Mouse (Mus musculus) monocyte, adult 5-6 weeks (primary cell): ENCODE measurements around the gene Ccdc125. TPM values are rescaled to one million over a fixed set of nuclear protein-coding genes. Genes with fewer than 3 reads are reported as not detected.

ENCODE experiments used
- ATAC-seq: fragments of 153-309, 156-312 bp; replicated peaks from 2 replicates; pipeline ENCODE4 v1.8.0; 2017; ENCODE audit warnings: mild to moderate bottlenecking; ENCODE audit not compliant: low TSS enrichment, insufficient number of reproducible peaks, severe bottlenecking, poor library complexity, low FRiP score
- total RNA-seq: library from RNA; stranded (forward); fragments of 200-1000, 200-491, 200-594 nt; gene quantifications from 3 replicates; pipeline ENCODE4 v1.2.3, GENCODE M21; 2017

Gene Ccdc125
- 43.9 to 51.2 TPM (median 46.1 TPM) in 3 replicates for total RNA-seq

DNA sequence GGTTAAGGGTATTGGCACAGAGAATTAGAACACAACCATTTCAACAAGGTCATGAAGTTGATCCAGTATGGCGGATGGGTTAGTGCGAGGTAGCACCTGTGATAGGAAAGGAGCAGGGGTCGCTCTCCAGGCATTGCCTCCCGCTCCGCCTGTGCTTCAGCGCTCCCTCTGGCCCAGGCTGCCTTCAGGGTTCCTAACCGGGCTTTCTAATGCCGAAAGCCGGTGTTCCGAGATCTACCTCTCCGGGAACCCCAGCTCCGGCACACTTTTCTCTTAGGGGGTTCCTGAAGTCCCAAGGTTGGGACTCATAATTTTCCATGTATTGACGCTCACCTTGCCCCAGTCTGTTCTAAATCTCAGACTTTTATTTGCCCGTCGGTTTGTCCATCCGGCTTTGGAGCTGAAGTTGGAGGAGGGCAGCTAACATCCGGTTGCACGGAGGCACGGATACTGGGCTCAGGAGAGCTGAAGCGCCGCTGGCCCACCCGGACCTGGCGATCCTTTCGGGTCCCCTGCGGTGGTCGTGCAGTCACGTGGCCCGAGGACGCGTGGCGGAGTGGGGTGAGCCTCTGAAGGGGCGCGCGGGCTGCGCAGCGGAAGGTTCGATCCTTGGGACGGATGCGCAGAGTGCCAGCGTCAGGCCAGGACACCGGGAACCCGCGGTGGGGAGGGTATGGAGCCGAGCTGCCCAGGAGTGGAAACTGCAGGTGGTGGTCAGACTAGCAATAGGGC, at the start of gene Ccdc125:
Ccdc125 (plus strand) TSS at position 427 of the 732 bp plus-strand sequence.
- ATAC-seq: 0 out of 2 replicates have a peak, but pooled peaks have one; percentile 28

DNA sequence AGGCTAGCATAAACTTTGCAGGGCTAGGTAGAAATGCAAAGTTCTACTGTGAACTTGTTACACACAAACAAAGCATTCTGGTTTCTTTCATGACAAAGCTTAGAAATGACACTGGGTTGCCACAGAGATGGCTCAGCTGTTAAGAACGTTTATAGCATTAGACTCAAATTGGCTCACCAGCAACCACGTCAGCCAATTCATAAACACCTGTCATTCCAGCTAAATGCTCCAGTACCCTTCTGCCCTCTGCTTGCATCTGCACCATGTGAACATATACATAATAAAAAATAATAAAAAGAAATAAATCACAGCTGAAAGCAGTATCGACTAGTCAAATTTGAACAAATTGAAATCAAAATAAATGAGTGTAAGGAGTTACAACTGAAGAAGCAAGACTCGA, 47.3 kb upstream of the Ccdc125 start:
- no peak for ATAC-seq

DNA sequence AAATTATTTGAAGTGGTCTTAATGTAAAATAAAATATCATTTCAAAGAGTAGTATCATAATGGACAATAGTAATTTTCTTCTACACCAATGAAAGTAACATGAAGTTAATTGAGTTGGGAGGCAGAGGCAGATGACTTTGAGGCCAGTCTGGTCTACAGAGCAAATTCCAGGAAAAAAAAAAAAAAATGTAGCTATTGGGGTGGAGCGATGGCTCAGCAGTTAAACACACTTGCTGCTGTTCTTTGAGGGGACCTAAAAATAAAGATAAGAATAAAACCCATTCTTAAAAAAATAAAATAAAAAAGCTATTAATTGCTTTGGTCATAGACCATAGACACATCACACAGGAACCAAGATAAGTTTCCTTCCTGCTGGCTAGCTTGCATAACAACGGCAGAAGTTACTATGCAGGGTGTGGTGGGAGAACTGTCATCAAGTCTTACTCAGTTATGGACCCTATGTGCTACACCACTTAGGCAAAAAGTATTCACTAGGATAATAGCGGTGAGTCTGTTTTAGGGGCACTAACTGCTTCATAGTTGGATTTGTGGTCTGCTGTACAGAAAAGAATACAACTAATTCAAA, 35.3 kb upstream of the Ccdc125 start:
- no peak for ATAC-seq

DNA sequence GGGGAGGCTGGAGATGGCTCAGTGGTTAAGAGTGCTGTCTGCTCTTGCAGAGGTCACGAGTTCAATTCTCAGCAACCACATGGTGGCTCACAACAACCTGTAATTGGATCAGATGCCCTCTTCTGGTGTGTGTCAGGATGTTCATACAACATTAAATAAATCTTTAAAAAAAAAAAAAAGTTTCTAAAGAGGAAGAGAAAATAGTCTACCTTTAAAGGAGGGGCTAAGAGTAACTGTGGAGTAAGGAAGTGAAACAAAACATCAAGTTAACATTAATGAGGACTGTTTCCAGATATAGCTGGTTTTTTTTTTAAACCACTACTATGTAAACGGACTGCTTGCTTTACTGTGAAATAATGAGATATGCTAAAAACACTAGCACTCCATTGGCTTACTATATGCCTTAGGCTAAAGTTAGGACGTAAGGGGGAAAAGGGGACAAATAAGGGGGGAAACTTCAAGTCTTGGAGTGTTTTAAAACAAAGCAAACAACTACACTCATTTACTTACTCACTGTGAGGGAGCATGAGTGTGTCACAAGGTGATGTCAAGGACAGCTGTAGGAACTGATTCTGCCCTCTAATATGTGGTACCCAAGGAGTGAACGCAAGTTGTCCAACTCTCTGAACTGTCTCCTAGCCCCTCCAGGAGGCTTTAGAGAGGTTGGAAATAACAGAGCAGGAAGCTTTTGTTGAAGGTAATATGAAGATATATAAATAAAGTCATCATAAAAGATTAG, 26.9 kb upstream of the Ccdc125 start:
- ATAC-seq: peak; percentile 87

DNA sequence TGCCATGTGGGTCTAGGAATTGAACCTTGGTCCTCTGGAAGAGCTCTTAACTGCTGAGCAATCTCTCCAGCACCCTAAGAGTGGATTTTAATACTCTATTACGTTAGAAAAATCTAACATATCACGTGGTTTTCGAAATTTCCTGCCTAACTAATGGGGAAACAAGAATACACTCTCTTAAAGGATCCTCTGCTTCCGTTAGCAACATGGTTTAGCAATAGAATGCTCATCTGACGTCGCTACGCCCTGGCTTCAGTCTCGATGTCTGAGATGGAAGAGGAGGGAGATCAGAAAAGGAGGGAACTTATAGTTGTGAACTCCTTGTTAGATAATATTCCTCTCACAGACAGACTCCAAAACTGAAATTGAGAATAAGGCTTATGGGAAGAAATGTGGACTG, 21.3 kb upstream of the Ccdc125 start:
- no peak for ATAC-seq

DNA sequence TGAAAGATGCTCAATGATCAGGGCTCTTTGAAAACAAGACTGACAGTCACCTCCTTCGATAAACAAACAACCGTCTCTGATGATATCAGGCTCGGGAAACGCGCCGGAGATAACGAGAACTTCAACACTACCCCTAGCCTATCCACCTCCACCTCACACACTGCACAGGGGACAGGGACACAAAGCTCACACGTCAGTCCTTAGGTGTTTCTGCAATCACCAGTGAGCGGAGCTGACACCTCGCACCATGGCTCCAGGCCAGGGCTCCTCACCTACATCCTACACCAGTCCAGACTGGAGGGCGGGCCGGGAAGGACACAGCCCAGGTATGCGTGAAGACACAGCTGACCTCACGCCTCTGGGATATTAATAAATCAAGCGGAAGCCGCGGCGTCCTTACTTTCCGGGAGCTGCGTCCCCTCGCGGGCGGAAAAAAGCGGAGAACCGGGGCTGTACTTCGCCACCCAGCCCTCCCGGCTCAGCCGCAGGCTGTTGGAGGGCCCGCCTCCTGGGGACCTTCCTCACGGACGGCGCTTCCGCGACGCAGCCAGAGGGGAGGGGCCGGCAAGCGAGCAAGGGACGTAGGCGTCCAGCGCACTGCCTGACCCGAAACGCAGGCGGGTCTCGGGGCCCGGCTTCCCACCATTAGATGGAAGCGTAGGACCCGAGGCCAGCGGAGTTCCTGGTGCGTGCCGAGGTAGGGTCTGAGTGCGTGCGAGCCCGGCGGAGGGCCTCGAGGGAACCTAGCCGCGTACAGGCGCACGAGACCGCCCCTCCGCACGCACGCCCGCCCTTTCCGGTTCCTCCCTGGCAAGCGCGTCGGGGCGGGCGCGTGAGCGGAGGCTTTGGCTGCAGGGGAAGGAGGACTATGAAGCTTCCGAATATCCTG, 18.7 kb upstream of the Ccdc125 start, which contains the start of the genes Ak6 and Rad17:
Ak6 (plus strand) TSS at position 430 of the 889 bp plus-strand sequence.
Rad17 (minus strand) TSS at position 502 of the 889 bp plus-strand sequence.
- peak; percentile 89 for ATAC-seq

DNA sequence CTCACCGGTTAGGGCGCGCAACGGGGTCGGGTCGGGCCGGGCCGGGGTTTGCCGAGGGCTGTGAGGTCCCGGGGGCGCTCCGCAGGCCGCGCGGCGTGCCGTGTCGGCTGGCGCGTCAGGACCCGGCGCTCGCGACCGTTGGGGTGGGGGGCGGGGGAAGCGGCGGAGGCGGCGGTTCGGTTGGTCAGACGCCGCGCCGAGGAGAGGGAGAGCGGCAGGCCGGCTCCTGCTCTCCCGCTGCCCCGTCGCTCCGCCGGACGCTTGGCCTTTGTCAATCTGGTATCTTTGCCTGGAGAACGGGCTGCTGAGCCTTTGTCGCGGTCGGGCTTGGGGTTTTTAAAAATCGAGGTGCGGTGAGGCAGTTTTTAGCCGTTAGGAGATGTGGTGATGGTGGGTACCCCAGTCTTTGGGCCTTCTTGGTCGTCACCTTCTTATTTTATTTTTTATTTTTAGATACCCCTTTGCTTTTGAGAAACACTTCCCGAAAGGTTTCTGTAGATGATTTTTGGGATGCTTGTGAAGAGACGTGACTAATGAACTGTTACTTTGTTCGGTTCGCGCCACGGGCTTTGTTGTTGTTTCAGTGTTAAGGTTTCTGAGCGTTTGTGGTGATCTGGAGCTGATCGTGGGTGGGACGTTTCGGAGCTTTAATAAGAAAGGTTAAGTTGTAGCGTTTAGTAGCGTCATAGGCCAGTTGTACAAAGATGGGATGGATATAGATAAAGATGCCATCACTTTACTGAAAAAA, 17.9 kb upstream of the Ccdc125 start, which contains the start of gene Taf9:
Taf9 (plus strand) TSS at position 141 of the 748 bp plus-strand sequence.
- ATAC-seq: peak; percentile 10; the same call in 1 of the 2 replicates

DNA sequence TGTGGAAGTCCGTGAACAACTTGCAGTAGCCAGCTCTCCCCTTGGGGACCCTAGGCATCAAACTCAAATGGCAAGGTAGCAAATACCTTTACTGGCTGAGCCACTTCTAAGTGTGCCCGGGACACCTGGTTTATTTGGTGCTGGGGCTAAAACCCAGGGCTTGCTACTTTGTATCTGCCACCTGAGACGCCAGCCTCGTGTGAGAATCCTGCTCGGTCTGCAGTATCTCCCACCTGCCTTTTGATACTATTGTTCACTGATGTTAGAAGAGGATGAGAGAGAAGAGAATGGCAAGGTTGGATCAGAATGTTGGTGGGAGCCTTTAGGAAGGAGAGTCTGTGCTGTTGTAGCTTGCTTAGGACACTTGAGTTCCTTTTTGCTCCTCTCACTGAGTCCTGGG, 11.4 kb upstream of the Ccdc125 start:
- no peak for ATAC-seq

DNA sequence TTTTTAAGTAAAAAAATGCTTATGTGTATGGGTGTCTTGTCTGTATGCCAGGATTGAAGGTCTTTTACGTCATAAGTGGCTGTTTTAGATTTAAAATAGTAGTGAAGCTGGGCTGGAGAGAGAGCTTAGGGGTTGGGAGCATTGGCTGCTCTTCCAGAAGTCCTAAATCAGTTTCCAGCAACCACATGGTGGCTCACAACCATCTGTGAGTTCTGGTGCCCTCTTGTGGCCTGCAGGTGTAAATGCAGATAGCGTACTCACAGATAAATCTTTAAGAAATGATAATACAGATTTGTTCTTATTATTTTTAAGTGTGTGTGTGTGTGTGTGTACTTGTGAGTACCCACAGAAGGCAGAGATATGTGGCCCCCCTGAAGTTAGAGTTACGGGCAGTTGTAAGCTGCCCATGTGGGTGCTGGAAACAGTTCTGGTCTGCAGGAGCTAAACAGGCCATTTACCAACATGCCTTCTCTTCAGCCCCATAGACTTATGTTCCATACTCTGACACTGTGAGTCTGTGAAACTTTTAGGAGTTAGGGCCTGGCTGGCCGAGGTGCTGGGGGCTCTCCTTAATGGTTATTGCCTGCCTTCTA, 9.6 kb upstream of the Ccdc125 start:
- peak; percentile 63; the same call in 1 of the 2 replicates for ATAC-seq

DNA sequence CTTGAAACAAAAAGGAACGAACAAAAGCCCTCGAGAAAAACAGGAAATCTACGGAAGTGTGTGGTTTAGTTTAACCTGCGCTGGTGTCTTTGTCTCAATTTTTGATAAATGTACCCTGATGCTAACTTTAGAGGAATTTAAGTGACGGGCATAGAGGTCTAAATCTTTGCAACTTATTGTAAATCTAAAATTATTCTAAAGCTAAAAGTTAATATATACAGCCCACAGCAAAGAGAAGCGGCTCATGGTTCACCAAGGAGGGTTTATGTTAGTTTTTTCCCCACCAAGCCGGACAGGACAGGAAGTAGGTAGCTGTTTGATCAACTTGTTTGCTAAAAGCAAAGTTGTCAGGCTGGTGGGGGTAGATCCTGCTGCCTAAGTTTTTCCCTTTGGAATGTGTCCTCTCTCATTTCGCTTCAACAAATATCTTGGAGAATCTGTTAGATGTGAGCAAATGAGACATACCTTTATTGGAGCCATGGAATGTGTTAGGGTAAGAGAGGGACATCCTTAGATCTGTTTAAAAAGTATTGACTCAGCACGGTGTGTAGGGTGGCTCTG, 744 bp downstream of the Ccdc125 start:
- ATAC-seq: no peak

DNA sequence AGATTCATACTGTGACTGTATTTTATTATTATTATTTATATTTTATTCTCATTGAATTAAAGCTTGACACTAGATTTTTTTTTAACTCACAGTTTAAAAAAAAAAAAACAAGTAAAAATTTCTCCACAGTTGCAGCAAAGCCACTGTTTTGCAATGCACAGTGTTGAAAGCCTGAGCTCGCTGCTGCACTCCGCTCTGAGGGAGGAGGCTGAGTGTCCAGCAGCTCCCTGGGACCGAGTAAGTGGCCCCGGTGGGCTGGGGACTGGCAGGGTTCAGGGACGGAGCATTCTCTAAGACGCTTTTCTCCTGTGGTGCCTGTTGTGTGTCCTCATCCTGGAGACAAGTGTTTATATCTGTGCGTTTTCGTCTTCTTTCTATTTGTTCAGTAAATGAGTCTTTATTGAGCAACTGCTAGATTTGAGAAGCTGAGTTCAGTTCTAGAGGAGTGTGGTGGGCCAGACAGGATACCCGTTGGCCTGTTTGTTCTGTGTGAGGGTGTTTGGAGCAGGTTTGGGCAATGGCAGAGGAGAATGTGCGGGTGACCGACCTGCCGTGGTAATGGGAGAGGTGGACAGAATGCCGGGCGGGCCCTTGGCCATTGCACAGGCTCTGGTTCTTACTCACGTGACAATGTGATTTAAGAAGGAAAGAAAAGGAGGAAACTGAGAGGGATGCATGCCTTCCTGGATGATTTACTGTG, 6.6 kb downstream of the Ccdc125 start:
- ATAC-seq: peak; percentile 63

DNA sequence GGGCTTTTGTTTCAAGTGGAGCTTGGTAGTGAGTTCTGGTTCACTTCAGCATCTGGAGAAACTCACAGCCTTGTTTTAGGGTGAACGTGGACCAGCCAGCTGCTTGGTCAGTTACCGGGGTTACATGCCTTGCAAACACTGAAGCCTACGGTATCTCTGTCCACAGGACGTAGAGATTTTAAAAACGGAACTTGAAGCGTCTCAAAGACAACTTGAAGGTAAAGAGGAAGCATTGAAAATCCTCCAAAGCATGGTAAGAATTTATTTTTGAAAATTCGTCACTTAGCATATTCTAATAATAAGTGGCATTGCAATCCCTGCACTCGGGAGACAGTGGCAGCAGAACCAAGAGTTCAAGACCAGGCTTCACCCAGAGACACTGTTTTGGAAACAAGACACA, 12.1 kb downstream of the Ccdc125 start:
- ATAC-seq: no peak

DNA sequence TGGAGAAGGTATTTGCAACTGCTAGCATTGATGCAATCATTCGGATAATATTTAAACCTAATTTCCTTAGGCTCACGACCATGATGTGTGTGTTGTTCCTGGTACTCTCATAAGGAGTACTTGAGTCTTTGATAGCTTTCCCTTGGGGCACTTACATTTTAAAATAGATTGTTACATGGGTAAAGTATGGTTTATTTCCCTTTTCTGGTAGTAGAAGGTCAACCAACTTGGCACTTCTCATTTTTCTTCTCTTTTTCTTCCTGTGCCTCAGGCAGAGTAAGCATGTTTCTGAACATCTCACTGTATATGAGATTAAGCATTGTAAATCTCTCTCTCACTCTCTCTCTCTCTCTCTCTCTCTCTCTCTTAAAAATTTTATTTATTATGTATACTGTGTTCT, 13.3 kb downstream of the Ccdc125 start:
- ATAC-seq: peak; percentile 84

DNA sequence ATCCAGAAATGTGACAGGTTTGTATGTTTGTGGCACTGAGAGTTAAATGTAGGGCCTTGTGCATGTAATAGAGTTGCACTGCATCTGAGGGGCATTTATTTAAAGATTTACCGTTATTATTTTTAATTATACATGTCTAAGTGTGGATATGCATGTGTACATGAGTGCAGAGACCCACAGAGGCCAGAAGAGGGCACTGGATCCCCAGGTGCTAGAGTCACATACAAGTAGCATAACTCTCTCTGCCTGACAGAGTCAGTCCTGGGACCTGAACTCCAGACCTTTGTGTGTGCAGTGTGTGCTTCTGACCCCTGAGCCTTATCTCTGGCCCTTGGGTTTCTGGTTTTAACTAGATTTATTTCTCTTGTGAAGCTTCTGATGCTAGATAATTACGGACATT, 14.8 kb downstream of the Ccdc125 start:
- no peak for ATAC-seq

DNA sequence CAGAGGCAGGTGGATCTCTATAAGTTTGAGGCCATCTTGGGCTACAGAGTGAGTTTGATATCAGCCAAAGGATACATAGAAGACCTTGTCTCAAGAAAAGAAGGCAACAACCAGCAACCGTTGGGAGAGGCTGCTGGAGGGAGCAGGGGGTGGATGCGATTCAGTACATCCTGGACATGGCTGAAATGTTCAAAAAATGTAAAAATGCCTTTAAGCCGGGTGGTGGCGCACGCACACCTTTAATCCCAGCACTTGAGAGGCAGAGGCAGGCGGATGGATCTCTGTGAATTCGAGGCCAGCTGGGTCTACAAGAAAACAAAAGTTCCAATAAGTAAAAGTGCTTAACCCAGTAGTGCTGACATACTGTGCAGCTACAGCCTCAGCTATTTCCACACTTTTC, 18.0 kb downstream of the Ccdc125 start:
- ATAC-seq: no peak

DNA sequence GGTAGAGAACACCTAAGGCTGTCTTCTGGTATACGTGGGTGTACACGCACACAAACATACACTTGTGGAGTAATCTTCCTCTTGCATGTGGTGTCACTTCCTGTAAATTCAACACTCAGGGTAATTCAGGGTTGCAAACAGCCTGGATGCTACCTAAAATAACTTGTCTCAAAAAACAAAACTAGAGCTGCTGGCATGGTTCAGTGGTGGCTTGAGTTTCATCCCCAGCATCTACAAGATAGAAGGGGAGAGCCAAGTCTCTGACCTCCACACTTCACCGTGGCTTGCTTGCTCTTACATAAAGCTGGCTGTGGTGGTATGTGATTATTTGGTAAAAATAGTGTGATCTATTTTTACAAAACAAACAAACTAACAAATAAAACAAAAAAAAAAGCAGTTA, 28.0 kb downstream of the Ccdc125 start:
- ATAC-seq: no peak

DNA sequence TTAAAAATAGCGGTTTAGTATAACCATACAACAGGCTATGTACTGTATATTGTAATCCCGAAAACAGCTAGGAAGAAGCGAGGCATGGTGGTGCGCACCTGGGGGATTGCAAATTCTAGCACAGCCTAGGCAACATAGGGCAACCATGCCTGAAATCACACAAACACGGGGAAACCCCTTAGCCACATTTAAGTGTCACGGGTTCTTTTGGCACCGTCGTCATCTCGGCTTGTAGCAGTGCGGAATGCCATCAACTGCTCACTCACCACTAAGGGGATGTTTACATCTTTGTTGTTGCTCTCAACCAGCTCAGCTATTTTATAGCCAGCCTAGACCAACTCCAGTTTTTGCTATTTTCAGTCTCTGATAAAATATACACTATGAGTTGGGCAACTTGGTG, 29.3 kb downstream of the Ccdc125 start:
- no peak for ATAC-seq
